Mouse (Mus musculus): ENCODE measurements at regions not wholly inside any gene's neighbourhood (a gene's known extent, or its start where the extent isn't known, plus 50 kb on each side); places are given as distances from the start of the nearest gene placed in this dataset.

GRCm38 (mm10) chr4:152919851-152920250 is 442.2 kb upstream of the Kcnab2 start:
- no peak overlapping the region for H3K4me2 ChIP-seq (replicated peaks; ENCODE audit: low read depth, low read length, severe bottlenecking)
- WGBS = 64% methylated on average over 1 of the region's 1 CpGs
- H3K9ac ChIP-seq (ENCODE audit: low read depth, low read length, severe bottlenecking) = no peak overlapping the region
- ATAC-seq (ENCODE audit: low FRiP score, low read depth) (no peak), DNase-seq (ENCODE audit: low spot score) (no peak)
- H3K4me3 ChIP-seq (replicated peaks; ENCODE audit: low read length) = no peak overlapping the region
- no peaks in the 10 kb centered on the region for H3K27me3 ChIP-seq (ENCODE audit: control insufficient read depth, insufficient read depth, low read length)
- no peak overlapping the region for H3K27ac ChIP-seq (replicated peaks; ENCODE audit: low read depth, low read length)
- no peak for TF ChIP-seq POLR2A (IDR thresholded peaks at IDR 0.05; ENCODE audit: borderline replicate concordance, extremely low read depth, insufficient read depth, insufficient read length)
- no peaks in the 10 kb centered on the region for H3K4me1 ChIP-seq (ENCODE audit: control insufficient read depth, insufficient read depth, low read length)
- no peaks in the 10 kb centered on the region for H3K9me3 ChIP-seq (ENCODE audit: control insufficient read depth, low read length)
- H3K36me3 ChIP-seq (ENCODE audit: control insufficient read depth, insufficient read depth, low read length) = no peaks in the 10 kb centered on the region

GRCm38 (mm10) chr4:152916576-152916975 is 438.9 kb upstream of the Kcnab2 start:
- Histone ChIP-seq H3K27me3 (ENCODE audit: control insufficient read depth, insufficient read depth, low read length) (no peaks in the 10 kb centered on the region), H3K4me3 (replicated peaks; ENCODE audit: low read length) (no peak overlapping the region), H3K4me1 (ENCODE audit: control insufficient read depth, insufficient read depth, low read length) (no peaks in the 10 kb centered on the region), H3K9me3 (ENCODE audit: control insufficient read depth, low read length) (no peaks in the 10 kb centered on the region), H3K9ac (ENCODE audit: low read depth, low read length, severe bottlenecking) (no peak overlapping the region), H3K4me2 (replicated peaks; ENCODE audit: low read depth, low read length, severe bottlenecking) (no peak overlapping the region), H3K27ac (replicated peaks; ENCODE audit: low read depth, low read length) (no peak overlapping the region), H3K36me3 (ENCODE audit: control insufficient read depth, insufficient read depth, low read length) (no peaks in the 10 kb centered on the region)
- no peak for TF ChIP-seq POLR2A (IDR thresholded peaks at IDR 0.05; ENCODE audit: borderline replicate concordance, extremely low read depth, insufficient read depth, insufficient read length)
- DNase-seq (ENCODE audit: low spot score) (no peak), ATAC-seq (ENCODE audit: low FRiP score, low read depth) (no peak)
- 22% methylated on average over 7 of the region's 7 CpGs for WGBS

- no peaks in the 10 kb centered on the region for H3K36me3 ChIP-seq (ENCODE audit: control insufficient read depth, insufficient read depth, low read length)
- no peak overlapping the region for H3K4me3 ChIP-seq (replicated peaks; ENCODE audit: low read length)
- no peaks in the 10 kb centered on the region for H3K4me1 ChIP-seq (ENCODE audit: control insufficient read depth, insufficient read depth, low read length)
- DNase-seq (ENCODE audit: low spot score) = no peak
- no peaks in the 10 kb centered on the region for H3K27me3 ChIP-seq (ENCODE audit: control insufficient read depth, insufficient read depth, low read length)
- no peak overlapping the region for H3K27ac ChIP-seq (replicated peaks; ENCODE audit: low read depth, low read length)
- H3K9ac ChIP-seq (ENCODE audit: low read depth, low read length, severe bottlenecking) = no peak overlapping the region
- WGBS = 37% methylated on average over 10 of the region's 10 CpGs
- no peak overlapping the region for H3K4me2 ChIP-seq (replicated peaks; ENCODE audit: low read depth, low read length, severe bottlenecking)
- ATAC-seq (ENCODE audit: low FRiP score, low read depth) = no peak
- TF ChIP-seq POLR2A (IDR thresholded peaks at IDR 0.05; ENCODE audit: borderline replicate concordance, extremely low read depth, insufficient read depth, insufficient read length) = no peak
- no peaks in the 10 kb centered on the region for H3K9me3 ChIP-seq (ENCODE audit: control insufficient read depth, low read length)
Measured at GRCm38 (mm10) chr4:152913497-152913896, 435.8 kb upstream of the Kcnab2 start.

- TF ChIP-seq POLR2A (IDR thresholded peaks at IDR 0.05; ENCODE audit: borderline replicate concordance, extremely low read depth, insufficient read depth, insufficient read length) = no peak
- H3K27ac ChIP-seq (replicated peaks; ENCODE audit: low read depth, low read length) = no peak overlapping the region
- no peak overlapping the region for H3K4me2 ChIP-seq (replicated peaks; ENCODE audit: low read depth, low read length, severe bottlenecking)
- H3K36me3 ChIP-seq (ENCODE audit: control insufficient read depth, insufficient read depth, low read length) = no peaks in the 10 kb centered on the region
- no peaks in the 10 kb centered on the region for H3K4me1 ChIP-seq (ENCODE audit: control insufficient read depth, insufficient read depth, low read length)
- ATAC-seq (ENCODE audit: low FRiP score, low read depth) = no peak
- no peaks in the 10 kb centered on the region for H3K9me3 ChIP-seq (ENCODE audit: control insufficient read depth, low read length)
- H3K27me3 ChIP-seq (ENCODE audit: control insufficient read depth, insufficient read depth, low read length) = no peaks in the 10 kb centered on the region
- no peak overlapping the region for H3K4me3 ChIP-seq (replicated peaks; ENCODE audit: low read length)
- WGBS = 79% methylated on average over 10 of the region's 10 CpGs
- no peak for DNase-seq (ENCODE audit: low spot score)
- no peak overlapping the region for H3K9ac ChIP-seq (ENCODE audit: low read depth, low read length, severe bottlenecking)
Measured at GRCm38 (mm10) chr4:152912846-152913245, 435.2 kb upstream of the Kcnab2 start.

- Histone ChIP-seq H3K9ac (ENCODE audit: low read depth, low read length, severe bottlenecking) (no peak overlapping the region), H3K27me3 (ENCODE audit: control insufficient read depth, insufficient read depth, low read length) (no peaks in the 10 kb centered on the region), H3K27ac (replicated peaks; ENCODE audit: low read depth, low read length) (no peak overlapping the region), H3K4me1 (ENCODE audit: control insufficient read depth, insufficient read depth, low read length) (no peaks in the 10 kb centered on the region), H3K4me2 (replicated peaks; ENCODE audit: low read depth, low read length, severe bottlenecking) (no peak overlapping the region), H3K9me3 (ENCODE audit: control insufficient read depth, low read length) (no peaks in the 10 kb centered on the region), H3K36me3 (ENCODE audit: control insufficient read depth, insufficient read depth, low read length) (no peaks in the 10 kb centered on the region), H3K4me3 (replicated peaks; ENCODE audit: low read length) (no peak overlapping the region)
- WGBS = 72% methylated on average over 5 of the region's 5 CpGs
- ATAC-seq (ENCODE audit: low FRiP score, low read depth) (no peak), DNase-seq (ENCODE audit: low spot score) (no peak)
- no peak for TF ChIP-seq POLR2A (IDR thresholded peaks at IDR 0.05; ENCODE audit: borderline replicate concordance, extremely low read depth, insufficient read depth, insufficient read length)
Measured at GRCm38 (mm10) chr4:152908235-152908634, 430.6 kb upstream of the Kcnab2 start.

- no peak overlapping the region for H3K27ac ChIP-seq (replicated peaks; ENCODE audit: low read depth, low read length)
- H3K36me3 ChIP-seq (ENCODE audit: control insufficient read depth, insufficient read depth, low read length) = no peaks in the 10 kb centered on the region
- no peaks in the 10 kb centered on the region for H3K9me3 ChIP-seq (ENCODE audit: control insufficient read depth, low read length)
- WGBS = 83% methylated on average over 11 of the region's 11 CpGs
- no peaks in the 10 kb centered on the region for H3K4me1 ChIP-seq (ENCODE audit: control insufficient read depth, insufficient read depth, low read length)
- H3K9ac ChIP-seq (ENCODE audit: low read depth, low read length, severe bottlenecking) = no peak overlapping the region
- DNase-seq (ENCODE audit: low spot score) (no peak), ATAC-seq (ENCODE audit: low FRiP score, low read depth) (no peak)
- no peak overlapping the region for H3K4me2 ChIP-seq (replicated peaks; ENCODE audit: low read depth, low read length, severe bottlenecking)
- H3K4me3 ChIP-seq (replicated peaks; ENCODE audit: low read length) = no peak overlapping the region
- H3K27me3 ChIP-seq (ENCODE audit: control insufficient read depth, insufficient read depth, low read length) = no peaks in the 10 kb centered on the region
- TF ChIP-seq POLR2A (IDR thresholded peaks at IDR 0.05; ENCODE audit: borderline replicate concordance, extremely low read depth, insufficient read depth, insufficient read length) = no peak
Measured at GRCm38 (mm10) chr4:152902851-152903250, 425.2 kb upstream of the Kcnab2 start.
